Mouse (Mus musculus) olfactory bulb, adult 2 months (tissue): ENCODE data around the gene Ppm1l.

Source experiments
- CTCF ChIP-seq: fragments of 200-500 bp; IDR thresholded peaks from 2 replicates; pipeline ENCODE4 v1.5.1; 2012; ENCODE audit warnings: low read depth, mild to moderate bottlenecking, low read length, moderate library complexity; ENCODE audit not compliant: insufficient read depth
- POLR2A ChIP-seq: fragments of 200-500 bp; IDR thresholded peaks from 2 replicates; pipeline ENCODE4 v1.6.1; 2012; ENCODE audit warnings: mild to moderate bottlenecking, low read depth, low read length, moderate library complexity; ENCODE audit not compliant: insufficient read depth

DNA sequence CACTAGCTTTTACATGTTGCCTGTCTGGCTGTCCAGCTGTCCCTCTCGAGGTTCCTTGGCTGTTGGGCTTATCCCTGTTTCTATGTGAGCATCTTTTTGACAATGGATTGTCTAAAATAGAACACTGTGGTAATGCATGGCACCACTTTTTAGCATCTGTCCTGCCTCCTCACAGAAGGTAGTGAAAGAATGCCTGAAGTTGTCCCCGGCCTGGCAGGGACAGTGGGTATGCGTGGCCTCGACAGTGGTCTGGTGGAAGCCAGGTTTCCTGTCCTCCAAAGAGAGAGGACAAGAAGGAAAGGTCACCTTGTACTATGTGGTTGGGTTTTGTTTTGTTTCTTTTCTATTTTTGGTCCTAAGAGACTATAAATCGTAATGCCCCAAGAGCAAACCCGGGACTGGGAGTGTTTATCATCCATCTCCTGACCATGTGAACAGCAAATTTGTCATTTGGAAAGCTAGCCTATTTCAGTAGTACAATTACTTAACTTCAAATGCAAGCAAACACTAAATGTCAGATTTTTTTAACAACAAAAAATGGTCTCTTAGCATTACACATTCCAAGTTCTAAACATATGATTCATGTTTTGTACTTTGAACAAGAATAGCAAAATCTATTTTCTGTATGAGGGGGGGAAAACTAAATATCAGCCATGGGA, 242.8 kb downstream of the Ppm1l start:
- no peak for TF ChIP-seq CTCF
- TF ChIP-seq POLR2A = no peak
